Mouse (Mus musculus): ENCODE results near the gene Taf1d. TPM values are rescaled to one million over a fixed set of nuclear protein-coding genes. Genes with fewer than 3 reads are reported as not detected.

Gene Taf1d
- total and polyA plus RNA-seq, 3 experiments, result 298 to 860 (median 548) TPM

DNA sequence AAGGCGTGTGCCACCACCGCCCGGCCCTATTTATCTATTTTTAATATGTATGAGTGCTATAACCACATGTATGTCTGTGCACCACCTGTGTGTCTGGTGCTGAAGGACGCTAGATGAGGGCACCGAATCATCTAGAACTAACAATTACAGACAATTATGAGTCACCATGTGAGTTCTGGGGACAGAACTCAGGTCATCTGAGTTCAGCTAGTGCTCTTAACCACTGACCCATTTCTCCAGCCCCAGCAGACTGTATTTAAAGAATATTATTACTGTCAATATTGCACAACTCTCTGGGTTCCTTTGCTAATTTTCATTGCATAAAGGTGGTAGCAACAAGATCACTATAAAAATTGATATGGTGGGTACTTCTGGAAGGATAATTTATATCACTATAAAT lies 6.0 kb upstream of the Taf1d start:
- H3K27me3 ChIP-seq (ENCODE audit: control insufficient read depth in 1 of 2, insufficient read depth in 2 of 2, low read length in 2 of 2), result no peaks in the 10 kb centered on the region
- peaks cover 15% of the 10 kb centered on the region in 2 experiments for H3K4me1 ChIP-seq (ENCODE audit: control insufficient read depth in 1 of 2, insufficient read depth in 2 of 2, low read length in 2 of 2)
- peaks cover 0 to 23% of the 10 kb centered on the region in 2 experiments; a peak in 2 of 4 replicates for H3K36me3 ChIP-seq (ENCODE audit: control insufficient read depth in 1 of 2, insufficient read depth in 2 of 2, low read length in 2 of 2)
- TF ChIP-seq TBP (IDR thresholded peaks at IDR 0.05; ENCODE audit: low read depth, low read length), result no peak
- no peak for TF ChIP-seq CHD1 (IDR thresholded peaks at IDR 0.05; ENCODE audit: low read depth, low read length)
- TF ChIP-seq NELFE (IDR thresholded peaks at IDR 0.05; ENCODE audit: low read depth, low read length), result no peak
- no peak for TF ChIP-seq MYC (IDR thresholded peaks at IDR 0.05; ENCODE audit: low read depth, low read length)
- no peak for TF ChIP-seq MAZ (IDR thresholded peaks at IDR 0.05; ENCODE audit: low read depth, low read length)
- no peak for TF ChIP-seq MEF2A (IDR thresholded peaks at IDR 0.05; ENCODE audit: extremely low read depth, insufficient replicate concordance, low read depth, low read length, poor library complexity, severe bottlenecking)
- TF ChIP-seq ETS1 (IDR thresholded peaks at IDR 0.05; ENCODE audit: low read depth, low read length), result no peak
- TF ChIP-seq GABPA (IDR thresholded peaks at IDR 0.05; ENCODE audit: low read depth, low read length), result no peak
- TF ChIP-seq MYB (IDR thresholded peaks at IDR 0.05; ENCODE audit: low read depth, low read length), result no peak
- no peak for TF ChIP-seq UBTF (IDR thresholded peaks at IDR 0.05; ENCODE audit: borderline replicate concordance, insufficient read depth, low read depth, low read length)
- H3K9ac ChIP-seq (ENCODE audit: control insufficient read depth, low read depth, low read length, poor library complexity, severe bottlenecking), result no peak overlapping the region
- H3K9me3 ChIP-seq (replicated peaks; ENCODE audit: insufficient read depth, low read length), result no peaks in the 10 kb centered on the region
- no peak overlapping the region for H3K4me3 ChIP-seq (ENCODE audit: control insufficient read depth in 1 of 2, insufficient read depth in 1 of 2, low read depth in 2 of 2, low read length in 2 of 2)
- no peak overlapping the region for H3K27ac ChIP-seq (ENCODE audit: control insufficient read depth, low read depth, low read length)
- no peak for DNase-seq (ENCODE audit: low read depth, low spot score)
- H3K79me2 ChIP-seq (ENCODE audit: control insufficient read depth, insufficient read depth, low read length, poor library complexity), result peaks cover 7% of the 10 kb centered on the region; the same call in 1 of the 2 replicates

DNA sequence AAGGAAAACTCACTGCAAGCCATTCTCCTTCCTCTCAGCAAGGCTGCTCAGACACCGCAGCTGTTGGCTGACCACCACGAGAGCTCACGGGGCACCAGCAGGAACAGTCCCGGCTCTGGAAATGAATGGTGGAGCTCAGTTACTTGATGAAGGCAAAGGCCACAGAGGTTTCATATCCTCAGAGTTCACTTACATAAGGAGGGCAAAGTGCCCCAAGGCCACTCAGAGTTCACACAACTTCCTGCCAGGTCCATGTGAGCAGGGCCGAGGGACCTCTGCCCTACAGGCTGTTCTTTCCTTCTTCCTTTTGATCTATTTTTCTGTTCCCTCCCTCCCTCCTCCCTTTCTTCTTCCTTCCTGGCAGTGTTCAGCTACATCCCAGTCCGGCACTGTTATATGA lies 4.6 kb upstream of the Taf1d start:
- Histone ChIP-seq H3K36me3 (ENCODE audit: control insufficient read depth in 1 of 2, insufficient read depth in 2 of 2, low read length in 2 of 2) (peaks cover 0 to 26% of the 10 kb centered on the region in 2 experiments; a peak in 2 of 4 replicates), H3K4me3 (ENCODE audit: control insufficient read depth in 1 of 2, insufficient read depth in 1 of 2, low read depth in 2 of 2, low read length in 2 of 2) (no peak overlapping the region), H3K79me2 (ENCODE audit: control insufficient read depth, insufficient read depth, low read length, poor library complexity) (peaks cover 16% of the 10 kb centered on the region), H3K27ac (ENCODE audit: control insufficient read depth, low read depth, low read length) (no peak overlapping the region), H3K9me3 (replicated peaks; ENCODE audit: insufficient read depth, low read length) (no peaks in the 10 kb centered on the region), H3K27me3 (ENCODE audit: control insufficient read depth in 1 of 2, insufficient read depth in 2 of 2, low read length in 2 of 2) (no peaks in the 10 kb centered on the region), H3K9ac (ENCODE audit: control insufficient read depth, low read depth, low read length, poor library complexity, severe bottlenecking) (no peak overlapping the region), H3K4me1 (ENCODE audit: control insufficient read depth in 1 of 2, insufficient read depth in 2 of 2, low read length in 2 of 2) (peaks cover 15 to 19% of the 10 kb centered on the region in 2 experiments)
- TF ChIP-seq EP300 (IDR thresholded peaks at IDR 0.05; ENCODE audit: low read depth in 1 of 2, low read length in 2 of 2), result no peak
- TF ChIP-seq USF2 (IDR thresholded peaks at IDR 0.05; ENCODE audit: borderline replicate concordance in 1 of 2, insufficient read depth in 1 of 2, low read depth in 1 of 2, low read length in 2 of 2), result no peak
- no peak for TF ChIP-seq SMC3 (IDR thresholded peaks at IDR 0.05; ENCODE audit: low read depth, low read length)
- no peak for TF ChIP-seq MYC (IDR thresholded peaks at IDR 0.05; ENCODE audit: low read depth, low read length)
- no peak for TF ChIP-seq HCFC1 (IDR thresholded peaks at IDR 0.05; ENCODE audit: low read depth, low read length)
- TF ChIP-seq NELFE (IDR thresholded peaks at IDR 0.05; ENCODE audit: low read depth, low read length), result no peak
- no peak for TF ChIP-seq USF1 (IDR thresholded peaks at IDR 0.05; ENCODE audit: low read depth, low read length)
- TF ChIP-seq TCF12 (IDR thresholded peaks at IDR 0.05; ENCODE audit: low read depth, low read length), result no peak
- no peak for TF ChIP-seq MAFK (IDR thresholded peaks at IDR 0.05; ENCODE audit: borderline replicate concordance, low read depth, low read length)
- no peak for TF ChIP-seq E2F4 (IDR thresholded peaks at IDR 0.05; ENCODE audit: borderline replicate concordance, low read depth, low read length)
- TF ChIP-seq RAD21 (IDR thresholded peaks at IDR 0.05; ENCODE audit: low read depth, low read length), result no peak
- no peak for TF ChIP-seq TAL1 (IDR thresholded peaks at IDR 0.05; ENCODE audit: low read length)
- TF ChIP-seq NRF1 (IDR thresholded peaks at IDR 0.05; ENCODE audit: insufficient read depth, low read depth, low read length, poor library complexity, severe bottlenecking), result no peak
- TF ChIP-seq ZNF384 (IDR thresholded peaks at IDR 0.05; ENCODE audit: low read depth, low read length), result no peak
- no peak for TF ChIP-seq MYB (IDR thresholded peaks at IDR 0.05; ENCODE audit: low read depth, low read length)
- TF ChIP-seq MEF2A (IDR thresholded peaks at IDR 0.05; ENCODE audit: extremely low read depth, insufficient replicate concordance, low read depth, low read length, poor library complexity, severe bottlenecking), result no peak
- no peak for DNase-seq (ENCODE audit: low read depth, low spot score)

Data from MEL (cell line).